Comparison of ENCODE assay signal across 14 mouse cellular contexts in genomic region chr8:104633156-104633744, GRCm38 (mm10). TPM values are rescaled to one million over a fixed set of nuclear protein-coding genes. Genes with fewer than 3 reads are reported as not detected.
DNase-seq lines count a peak whose midpoint lies in the region; ATAC-seq lines count a peak whose summit lies in the region.
"Had no signal": no experiment of that assay in that cellular context is flagged by ENCODE, and none has a peak within 500 bp of the region (broad histone marks: within the 10 kb centered on the region; RNA-seq: fewer than 3 reads in every experiment).

No protein-coding gene starts in this region.

- ATAC-seq in heart, embryonic 13.5 days (ENCODE audit: extremely low read depth, insufficient number of reproducible peaks, low FRiP score, low TSS enrichment), result no peak
- ATAC-seq in megakaryocyte, adult 5-6 weeks (ENCODE audit: poor library complexity, severe bottlenecking), result no peak
- ATAC-seq in forebrain, embryonic 14.5 days, result no peak

- no peaks in the 10 kb centered on the region; the same call in 1 of the 2 replicates for H3K27me3 ChIP-seq in heart, embryonic 13.5 days (replicated peaks)
- peaks cover 15% of the 10 kb centered on the region for H3K27me3 ChIP-seq in forebrain, embryonic 14.5 days (replicated peaks; ENCODE audit: control insufficient read depth, insufficient read depth, low read length)
- H3K27me3 ChIP-seq: CH12.LX had no signal

- peaks cover 44% of the 10 kb centered on the region for H3K4me1 ChIP-seq in heart, embryonic 13.5 days
- no peaks in the 10 kb centered on the region for H3K4me1 ChIP-seq in forebrain, embryonic 14.5 days (ENCODE audit: control insufficient read depth, insufficient read depth, low read length)

- no peaks in the 10 kb centered on the region for H3K9me3 ChIP-seq in heart, embryonic 13.5 days
- no peaks in the 10 kb centered on the region for H3K9me3 ChIP-seq in forebrain, embryonic 14.5 days (replicated peaks; ENCODE audit: control insufficient read depth, low read length)
- H3K9me3 ChIP-seq: neural tube, embryonic 12.5 days had no signal

- WGBS in heart, embryonic 13.5 days, result 37% methylated on average over 9 of the region's 9 CpGs
- 67% methylated on average over 9 of the region's 9 CpGs for WGBS in forebrain, embryonic 14.5 days

- DNase-seq in layer of hippocampus, postnatal 10 days (ENCODE audit: low spot score in 2 of 2), result peak; percentile 2 to 7
- DNase-seq in layer of hippocampus, adult 18-20 months (ENCODE audit: low spot score in 2 of 2), result no peak
- peak; percentile 38 for DNase-seq in NIH3T3 (ENCODE audit: low read depth)
- DNase-seq in adrenal gland, postnatal 10 days, result peak; percentile 37
- no peak for DNase-seq in forebrain, embryonic 14.5 days (ENCODE audit: low spot score)
- DNase-seq in spleen, adult 18-20 months, result no peak
- DNase-seq: cerebellum, adult 8-10 months; left cerebral cortex, postnatal 4 days had no signal

- H3K27ac ChIP-seq in heart, embryonic 13.5 days (replicated peaks), result peak overlapping the region; percentile 79
- H3K27ac ChIP-seq in forebrain, embryonic 14.5 days (ENCODE audit: low read depth, low read length), result no peak overlapping the region
- H3K27ac ChIP-seq: layer of hippocampus, adult 2 months; neural tube, embryonic 12.5 days had no signal

- H3K36me3 ChIP-seq in heart, embryonic 13.5 days, result peaks cover 52% of the 10 kb centered on the region
- H3K36me3 ChIP-seq in forebrain, embryonic 14.5 days (ENCODE audit: control insufficient read depth, insufficient read depth, low read length), result peaks cover 12% of the 10 kb centered on the region

- peak overlapping the region; percentile 2; the same call in 1 of the 2 replicates for H3K4me2 ChIP-seq in heart, embryonic 13.5 days
- H3K4me2 ChIP-seq in forebrain, embryonic 14.5 days (ENCODE audit: low read length), result no peak overlapping the region
- H3K4me2 ChIP-seq: neural tube, embryonic 12.5 days had no signal

- H3K4me3 ChIP-seq in heart, embryonic 13.5 days, result no peak overlapping the region
- no peak overlapping the region for H3K4me3 ChIP-seq in forebrain, embryonic 14.5 days (ENCODE audit: low read depth, low read length)
- H3K4me3 ChIP-seq: layer of hippocampus, adult 2 months; neural tube, embryonic 12.5 days had no signal

- H3K9ac ChIP-seq in heart, embryonic 13.5 days, result 0 out of 2 replicates have a peak overlapping the region, but pooled peaks have one; percentile 17
- no peak overlapping the region for H3K9ac ChIP-seq in forebrain, embryonic 14.5 days (ENCODE audit: low read length)
- H3K9ac ChIP-seq: neural tube, embryonic 12.5 days had no signal

RNA-seq across cellular contexts. Expression of gene Rrad, which starts 2.1 kb away (rescaled TPM):
- total RNA-seq in layer of hippocampus, postnatal 10 days (2021), result 1 to 10 TPM; 2.0 to 2.5 TPM
- 1 to 10 TPM in 1 of 2 experiments, under 1 TPM in 1; 0.89 to 2.0 TPM for total RNA-seq in layer of hippocampus, adult 18-20 months (2021)
- 1 to 10 TPM; 5.6 to 9.1 TPM for total RNA-seq in adrenal gland, postnatal 10 days (2021)
- polyA plus RNA-seq in heart, embryonic 13.5 days (2015; fragmentation: Nextera tagmentation; extraction: Ambion mirVana), result 285 and 323 TPM in 2 replicates
- total RNA-seq in megakaryocyte, adult 5-6 weeks (2015), result 0.52 and 2.0 TPM in 2 replicates
- total RNA-seq in megakaryocyte, adult 5-6 weeks (2017), result 0.73 and 1.5 TPM in 2 replicates
- polyA plus RNA-seq in forebrain, embryonic 14.5 days (2014; fragmentation: Nextera tagmentation; extraction: Ambion mirVana), result 2.1 and 3.0 TPM in 2 replicates

RNA-seq across cellular contexts. Expression of gene Ciao2b, which starts 8.5 kb away (rescaled TPM):
- total RNA-seq in layer of hippocampus, postnatal 10 days (2021), result 10 to 100 TPM; 26.0 to 29.8 TPM
- 10 to 100 TPM; 24.6 to 31.6 TPM for total RNA-seq in layer of hippocampus, adult 18-20 months (2021)
- 10 to 100 TPM; 41.0 to 41.3 TPM for total RNA-seq in adrenal gland, postnatal 10 days (2021)
- 186 and 228 TPM in 2 replicates for polyA plus RNA-seq in heart, embryonic 13.5 days (2015; fragmentation: Nextera tagmentation; extraction: Ambion mirVana)
- 18.9 and 25.7 TPM in 2 replicates for total RNA-seq in megakaryocyte, adult 5-6 weeks (2015)
- total RNA-seq in megakaryocyte, adult 5-6 weeks (2017), result 15.1 and 28.2 TPM in 2 replicates
- 136 and 154 TPM in 2 replicates for polyA plus RNA-seq in forebrain, embryonic 14.5 days (2014; fragmentation: Nextera tagmentation; extraction: Ambion mirVana)

RNA-seq across cellular contexts. Expression of gene Cdh16, which starts 9.1 kb away (rescaled TPM):
- not detected for total RNA-seq in layer of hippocampus, postnatal 10 days (2021)
- total RNA-seq in layer of hippocampus, adult 18-20 months (2021), result not detected
- total RNA-seq in adrenal gland, postnatal 10 days (2021), result under 1 TPM; 0.12 to 0.66 TPM
- 18.2 and 18.4 TPM in 2 replicates for polyA plus RNA-seq in heart, embryonic 13.5 days (2015; fragmentation: Nextera tagmentation; extraction: Ambion mirVana)
- not detected in 2 replicates for total RNA-seq in megakaryocyte, adult 5-6 weeks (2015)
- not detected in 2 replicates for total RNA-seq in megakaryocyte, adult 5-6 weeks (2017)
- not detected in 2 replicates for polyA plus RNA-seq in forebrain, embryonic 14.5 days (2014; fragmentation: Nextera tagmentation; extraction: Ambion mirVana)
- total RNA-seq: CH12.LX; layer of hippocampus, adult 2 months; left cerebral cortex, postnatal 4 days had no signal
- polyA plus RNA-seq: brain, embryonic 14.5 days; neural tube, embryonic 12.5 days had no signal

RNA-seq across cellular contexts. Expression of gene Pdp2, which starts 42.0 kb away (rescaled TPM):
- 1 to 10 TPM; 9.0 to 9.2 TPM for total RNA-seq in layer of hippocampus, postnatal 10 days (2021)
- total RNA-seq in layer of hippocampus, adult 18-20 months (2021), result 1 to 10 TPM; 7.1 to 8.4 TPM
- total RNA-seq in adrenal gland, postnatal 10 days (2021), result 10 to 100 TPM; 25.1 to 32.4 TPM
- 7.1 and 7.3 TPM in 2 replicates for polyA plus RNA-seq in heart, embryonic 13.5 days (2015; fragmentation: Nextera tagmentation; extraction: Ambion mirVana)
- total RNA-seq in megakaryocyte, adult 5-6 weeks (2015), result 6.8 TPM in 2 replicates
- total RNA-seq in megakaryocyte, adult 5-6 weeks (2017), result 6.1 and 6.6 TPM in 2 replicates
- 11.9 and 14.2 TPM in 2 replicates for polyA plus RNA-seq in forebrain, embryonic 14.5 days (2014; fragmentation: Nextera tagmentation; extraction: Ambion mirVana)

Comparison
In these comparisons a context has a peak if more than half of its experiments do, and no peak if none do; other contexts are left out.
1. DNase-seq: peak in layer of hippocampus, postnatal 10 days (2 of 2), NIH3T3 (single experiment) and adrenal gland, postnatal 10 days (single experiment); none in layer of hippocampus, adult 18-20 months (0 of 2), forebrain, embryonic 14.5 days (single experiment) and spleen, adult 18-20 months (0 of 2).